Mouse (Mus musculus) brain, embryonic 14.5 days (tissue): ENCODE results near the gene Hsd11b1. TPM values are rescaled to one million over a fixed set of nuclear protein-coding genes. Genes with fewer than 3 reads are reported as not detected.

Experiments
- DNase-seq: peaks from one replicate; pipeline ENCODE4 v3.0.0-alpha.2; 2011; ENCODE audit warnings: low read depth
- CTCF ChIP-seq: fragments of 200-500 bp; IDR thresholded peaks from 2 replicates; pipeline ENCODE4 v1.5.1; 2012; ENCODE audit warnings: inconsistent platforms, mild to moderate bottlenecking, moderate library complexity, borderline replicate concordance; ENCODE audit not compliant: insufficient read depth, insufficient read length; ENCODE audit errors: extremely low read depth
- POLR2A ChIP-seq: fragments of 200-500 bp; IDR thresholded peaks from 2 replicates; pipeline ENCODE4 v1.6.1; 2012; ENCODE audit warnings: mild to moderate bottlenecking, inconsistent platforms, borderline replicate concordance; ENCODE audit not compliant: poor library complexity, insufficient read depth, insufficient read length, severe bottlenecking; ENCODE audit errors: extremely low read depth
- polyA plus RNA-seq: library from polyadenylated mRNA; depleted of rRNA; stranded (reverse); fragments of >200 nt; gene quantifications from 2 replicates; pipeline ENCODE4 v1.2.3, GENCODE M21; 2012

Hsd11b1 gene
- polyA plus RNA-seq, 1 experiment: 0.37 TPM

- DNase-seq: no peak
- TF ChIP-seq POLR2A (no peak), CTCF (no peak)
Observed at GRCm38 (mm10) chr1:193251386-193251785, 12.5 kb downstream of the Hsd11b1 start.

GRCm38 (mm10) chr1:193250026-193250425 lies 13.8 kb downstream of the Hsd11b1 start:
- DNase-seq: no peak
- no peak for TF ChIP-seq POLR2A
- TF ChIP-seq CTCF: no peak

- TF ChIP-seq CTCF (no peak), POLR2A (no peak)
- DNase-seq: peak; percentile 49
Observed at GRCm38 (mm10) chr1:193244235-193244634, 19.6 kb downstream of the Hsd11b1 start.

GRCm38 (mm10) chr1:193243571-193244193 lies 20.2 kb downstream of the Hsd11b1 start:
- TF ChIP-seq POLR2A (no peak), CTCF (no peak)
- peak; percentile 57 for DNase-seq

GRCm38 (mm10) chr1:193242863-193243262 lies 21.0 kb downstream of the Hsd11b1 start:
- DNase-seq: no peak
- TF ChIP-seq CTCF (no peak), POLR2A (no peak)

GRCm38 (mm10) chr1:193242238-193242637 lies 21.6 kb downstream of the Hsd11b1 start:
- TF ChIP-seq CTCF: no peak
- no peak for TF ChIP-seq POLR2A
- peak; percentile 50 for DNase-seq

- TF ChIP-seq CTCF: no peak
- no peak for TF ChIP-seq POLR2A
- DNase-seq: no peak
Observed at GRCm38 (mm10) chr1:193241436-193241835, 22.4 kb downstream of the Hsd11b1 start.

GRCm38 (mm10) chr1:193238426-193238825 lies 25.4 kb downstream of the Hsd11b1 start:
- TF ChIP-seq POLR2A (no peak), CTCF (no peak)
- DNase-seq: no peak

GRCm38 (mm10) chr1:193234930-193235329 lies 28.9 kb downstream of the Hsd11b1 start:
- TF ChIP-seq CTCF (no peak), POLR2A (no peak)
- no peak for DNase-seq

GRCm38 (mm10) chr1:193234130-193234645 lies 29.7 kb downstream of the Hsd11b1 start:
- DNase-seq: no peak
- TF ChIP-seq POLR2A: no peak
- no peak for TF ChIP-seq CTCF

- TF ChIP-seq POLR2A: no peak
- no peak for TF ChIP-seq CTCF
Observed at GRCm38 (mm10) chr1:193232732-193233131, 31.1 kb downstream of the Hsd11b1 start.

GRCm38 (mm10) chr1:193230935-193231334 lies 32.9 kb downstream of the Hsd11b1 start:
- no peak for DNase-seq
- TF ChIP-seq POLR2A (no peak), CTCF (no peak)

More at GRCm38 (mm10) chr1:193232732-193233131, 31.1 kb downstream of the Hsd11b1 start:
- no peak for DNase-seq

GRCm38 (mm10) chr1:193230531-193230930 lies 33.3 kb downstream of the Hsd11b1 start:
- DNase-seq: no peak
- TF ChIP-seq POLR2A (no peak), CTCF (no peak)

GRCm38 (mm10) chr1:193229570-193229969 lies 34.3 kb downstream of the Hsd11b1 start:
- DNase-seq: no peak
- TF ChIP-seq CTCF (no peak), POLR2A (no peak)
